Mouse (Mus musculus) cerebellum, postnatal 4 days (tissue): ENCODE results near the gene Ten1.

ENCODE experiments used
- DNase-seq, 2 experiments: peaks; one replicate each; pipeline ENCODE4 v3.0.0; 2022; ENCODE audit warnings: low spot score in 2 of 2, mixed read lengths in 1 of 2

Gene Ten1

GRCm38 (mm10) chr11:116196866-116197583 lies 1.6 kb upstream of the Ten1 start:
- no peak for DNase-seq

GRCm38 (mm10) chr11:116197584-116197906 lies 1.1 kb upstream of the Ten1 start:
- no peak for DNase-seq

- no peak for DNase-seq
These were observed 523 bp upstream of the Ten1 start for GRCm38 (mm10) chr11:116198132-116198531.

GRCm38 (mm10) chr11:116201151-116201550 lies 2.5 kb downstream of the Ten1 start:
- DNase-seq = no peak

GRCm38 (mm10) chr11:116203150-116203549 lies 4.5 kb downstream of the Ten1 start:
- no peak for DNase-seq

- DNase-seq = no peak
These were observed 8.0 kb downstream of the Ten1 start for GRCm38 (mm10) chr11:116206678-116207077.

GRCm38 (mm10) chr11:116208660-116209059 lies 10.0 kb downstream of the Ten1 start:
- no peak for DNase-seq

- no peak for DNase-seq
These were observed 10.6 kb downstream of the Ten1 start for GRCm38 (mm10) chr11:116209257-116209656.

GRCm38 (mm10) chr11:116210696-116211095 lies 12.0 kb downstream of the Ten1 start:
- no peak for DNase-seq

- no peak for DNase-seq
These were observed 14.2 kb downstream of the Ten1 start for GRCm38 (mm10) chr11:116212847-116213246.

GRCm38 (mm10) chr11:116213877-116214510 lies 15.3 kb downstream of the Ten1 start:
- DNase-seq = no peak

- peak; percentile 21 to 45 for DNase-seq
These were observed 16.5 kb downstream of the Ten1 start for GRCm38 (mm10) chr11:116215181-116215580.

- no peak for DNase-seq
These were observed 17.3 kb downstream of the Ten1 start for GRCm38 (mm10) chr11:116215991-116216390.

GRCm38 (mm10) chr11:116216549-116216948 lies 17.9 kb downstream of the Ten1 start:
- no peak for DNase-seq

GRCm38 (mm10) chr11:116218263-116218662 lies 19.6 kb downstream of the Ten1 start:
- DNase-seq = no peak

- DNase-seq = peak; percentile 52 to 77
These were observed 20.2 kb downstream of the Ten1 start for GRCm38 (mm10) chr11:116218737-116219400.

GRCm38 (mm10) chr11:116219885-116220284 lies 21.2 kb downstream of the Ten1 start:
- DNase-seq = peak in 1 of 2 experiments; percentile 66

GRCm38 (mm10) chr11:116221931-116222739 lies 23.5 kb downstream of the Ten1 start:
- no peak for DNase-seq

GRCm38 (mm10) chr11:116222740-116223059 lies 24.0 kb downstream of the Ten1 start:
- DNase-seq = no peak

GRCm38 (mm10) chr11:116226414-116226813 lies 27.8 kb downstream of the Ten1 start:
- peak; percentile 64 to 76 for DNase-seq

- DNase-seq = no peak
These were observed 30.0 kb downstream of the Ten1 start for GRCm38 (mm10) chr11:116228699-116229098.

GRCm38 (mm10) chr11:116232427-116232826 lies 33.8 kb downstream of the Ten1 start:
- no peak for DNase-seq
